Mouse (Mus musculus): Measurements from ENCODE around the gene Gm17349. TPM values are rescaled to one million over a fixed set of nuclear protein-coding genes. Genes with fewer than 3 reads are reported as not detected.
"Not testable (repeated sequence)": the region's sequence is repeated elsewhere in the genome, so short reads cannot be mapped to it uniquely, and the experiment has no call there.

Gene Gm17349
- total RNA-seq, 2 experiments from 2014 or later = 3.7 to 4.8 TPM

DNA sequence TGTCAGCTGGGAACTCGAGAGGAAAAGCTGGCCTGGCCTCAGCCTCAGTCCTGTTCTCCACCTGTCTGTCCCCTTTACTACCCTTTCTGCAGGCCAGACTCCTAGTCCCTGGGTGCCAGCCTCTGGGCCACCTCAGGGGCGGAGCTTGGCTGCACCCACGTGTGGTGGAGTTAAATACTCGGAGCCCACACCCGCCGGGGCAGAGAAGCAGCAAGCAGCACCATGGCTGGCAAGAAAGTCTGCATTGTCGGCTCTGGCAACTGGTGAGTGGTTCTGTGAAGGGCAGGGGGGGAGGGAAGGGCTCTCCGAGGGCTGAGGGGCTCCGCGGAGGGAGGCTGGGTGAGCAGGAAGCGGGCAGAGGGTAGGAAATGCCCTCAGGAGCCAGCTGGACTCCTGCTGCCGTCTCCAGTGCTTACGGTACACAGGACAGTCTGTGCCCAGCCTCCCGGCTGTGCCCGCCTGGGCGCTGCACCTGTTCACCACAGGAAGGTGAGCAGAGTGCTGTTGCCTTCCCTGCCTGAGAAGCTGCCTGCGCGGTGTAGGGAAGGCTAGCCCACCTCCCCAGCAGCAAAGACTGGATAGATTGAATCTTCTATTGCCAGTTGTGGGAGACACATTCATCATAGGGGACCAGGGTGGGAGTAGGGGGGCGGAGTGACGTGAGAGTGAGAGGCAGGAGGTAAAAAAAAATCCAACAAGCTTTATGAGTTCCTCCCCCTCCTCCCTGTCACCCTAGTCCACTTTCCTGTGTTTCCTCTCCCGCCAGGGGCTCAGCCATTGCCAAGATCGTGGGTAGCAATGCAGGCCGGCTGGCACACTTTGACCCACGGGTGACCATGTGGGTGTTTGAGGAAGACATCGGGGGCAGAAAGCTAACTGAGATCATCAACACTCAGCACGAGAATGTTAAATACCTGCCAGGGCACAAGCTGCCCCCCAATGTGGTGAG is 12.4 kb upstream of the Gm17349 start, which contains the start of gene Gpd1:
Gene Gpd1 (plus strand): TSS at position 130 of the 949 bp plus-strand sequence.
- DNase-seq = peak; percentile 66

DNA sequence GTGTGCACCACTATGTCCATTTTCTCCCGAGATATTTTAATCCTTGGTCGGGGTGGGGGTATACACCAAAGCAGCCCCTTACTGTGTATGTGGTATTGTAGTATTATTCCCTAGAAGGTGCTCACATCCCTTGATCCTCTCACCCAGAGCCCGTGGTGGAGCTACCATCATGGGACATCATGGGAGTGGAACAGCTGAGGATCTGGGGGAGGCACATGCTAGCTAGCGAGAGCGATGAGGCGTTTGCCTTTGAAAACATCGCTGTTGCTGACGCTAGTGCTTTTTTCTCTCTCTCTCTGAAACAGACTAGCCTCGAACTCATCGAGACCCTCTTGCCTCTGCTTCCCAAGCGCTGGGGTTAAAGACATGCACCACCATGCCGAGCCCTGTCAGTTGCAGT is 11.5 kb upstream of the Gm17349 start:
- no peak for DNase-seq

DNA sequence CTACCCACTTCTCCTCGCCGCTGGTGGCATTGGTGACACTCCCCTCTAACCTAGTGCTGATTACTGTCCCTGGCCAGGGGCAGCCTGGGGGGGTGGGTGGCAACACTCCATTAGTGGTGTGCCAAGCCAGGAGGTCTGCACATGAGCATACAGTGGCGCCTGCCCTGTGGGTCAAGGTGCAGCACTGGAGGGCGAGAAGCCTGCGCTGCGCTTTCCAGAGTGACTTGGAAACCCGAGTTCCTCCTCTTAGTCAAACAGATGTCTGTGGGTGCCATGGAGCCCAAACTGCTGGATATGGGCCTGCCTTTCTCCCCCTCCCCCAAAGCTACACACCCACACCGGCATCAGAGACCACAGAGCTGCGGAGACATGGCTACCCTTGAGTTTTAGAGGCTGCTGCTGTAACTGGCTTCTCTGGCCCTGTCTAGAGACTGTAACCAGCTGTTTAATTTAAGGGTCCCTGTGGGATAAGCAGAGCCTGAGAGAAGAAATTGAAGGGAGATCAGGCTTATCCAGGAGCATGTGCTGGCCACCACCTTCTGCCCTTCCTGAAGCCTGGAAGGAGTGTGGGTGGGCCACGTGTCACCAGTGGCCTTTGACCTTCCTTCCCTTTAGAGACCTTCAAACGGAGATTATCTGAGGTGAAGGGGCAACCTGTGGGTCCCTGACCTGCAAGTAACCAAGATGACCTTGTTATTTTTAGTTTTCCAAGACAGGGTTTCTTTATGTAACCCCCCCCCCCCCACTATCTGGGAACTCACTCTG is 10.9 kb upstream of the Gm17349 start:
- DNase-seq = no peak

DNA sequence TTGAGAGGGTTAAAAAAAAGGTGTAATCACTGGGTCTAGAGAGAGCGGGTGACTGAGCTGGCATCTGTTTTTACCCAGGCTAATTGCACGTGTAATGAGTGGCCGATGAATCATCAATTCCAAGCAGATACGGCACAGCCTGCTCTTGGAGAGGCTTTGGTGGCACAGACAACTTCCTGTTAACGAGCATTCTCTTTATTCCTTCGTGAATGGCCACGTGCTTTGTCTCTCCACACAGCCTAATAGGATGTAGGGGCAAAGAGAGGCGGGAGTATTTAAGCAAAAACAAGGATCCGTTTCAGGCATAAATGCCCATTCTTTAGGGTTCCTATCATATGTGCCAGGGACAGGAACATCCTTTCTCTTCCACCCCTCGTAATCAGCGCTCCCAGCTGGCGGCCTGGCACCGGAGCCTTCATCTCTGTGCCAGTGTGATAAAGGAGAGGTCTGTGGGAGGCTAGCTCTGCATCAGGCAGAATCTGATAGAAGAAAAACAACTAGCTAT is 10.1 kb upstream of the Gm17349 start:
- no peak for DNase-seq

DNA sequence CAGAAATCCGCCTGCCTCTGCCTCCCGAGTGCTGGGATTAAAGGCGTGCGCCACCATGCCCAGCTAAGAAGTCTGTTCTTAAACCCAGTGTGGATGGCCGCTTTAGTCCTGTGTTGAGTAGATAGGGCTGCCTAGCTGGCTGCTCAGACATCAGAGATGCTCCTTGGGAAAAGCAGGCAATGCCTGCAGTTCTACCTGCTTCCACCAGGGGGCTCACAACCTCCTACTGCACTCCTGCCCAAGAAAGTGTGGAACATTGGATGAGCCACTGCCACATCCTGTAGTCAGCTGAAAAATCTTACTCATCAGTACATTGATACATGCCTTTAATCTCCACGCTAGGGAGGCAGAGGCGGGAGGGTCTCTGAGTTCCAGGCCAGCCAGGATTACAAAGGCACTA is 9.6 kb upstream of the Gm17349 start:
- DNase-seq = peak; percentile 85

DNA sequence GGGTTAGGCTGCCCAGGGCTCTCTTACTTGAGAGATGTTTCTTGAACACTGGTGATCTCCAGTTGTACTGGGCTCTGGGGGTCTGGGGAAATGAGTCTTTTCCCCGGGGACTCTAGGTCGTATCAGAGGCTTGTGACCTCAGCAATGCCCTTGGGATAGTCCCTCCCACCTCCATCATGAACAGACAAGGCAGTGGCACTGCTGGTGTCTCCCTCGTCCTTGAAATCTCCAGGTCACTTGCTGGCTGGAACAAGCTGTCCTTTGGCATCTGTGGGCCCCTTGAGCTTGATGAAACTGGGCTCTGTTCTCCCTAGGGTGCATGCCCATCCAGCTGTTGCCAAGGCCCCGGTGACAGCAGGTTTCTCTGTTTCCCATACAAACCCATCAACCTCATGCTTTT is 8.9 kb upstream of the Gm17349 start:
- DNase-seq = no peak

DNA sequence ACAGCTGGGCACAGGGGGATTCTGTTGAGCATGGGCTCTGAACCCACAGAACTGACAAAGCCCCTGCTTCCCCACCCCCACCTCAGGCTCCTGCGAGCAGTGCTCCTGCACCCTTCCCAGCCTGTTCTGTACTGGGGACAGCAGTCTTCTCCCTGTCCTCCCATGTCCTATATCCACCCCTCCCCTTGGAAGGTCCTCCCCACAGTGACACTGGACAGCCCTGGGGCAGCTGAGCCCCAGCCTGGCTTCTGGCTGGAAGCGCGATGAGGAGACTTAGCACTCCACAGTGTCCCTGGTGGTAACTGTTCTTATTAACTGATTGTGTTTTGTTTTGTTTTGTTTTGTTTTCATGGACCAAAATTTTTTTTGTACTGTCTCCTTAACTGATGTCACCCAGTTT is 8.3 kb upstream of the Gm17349 start:
- no peak for DNase-seq

DNA sequence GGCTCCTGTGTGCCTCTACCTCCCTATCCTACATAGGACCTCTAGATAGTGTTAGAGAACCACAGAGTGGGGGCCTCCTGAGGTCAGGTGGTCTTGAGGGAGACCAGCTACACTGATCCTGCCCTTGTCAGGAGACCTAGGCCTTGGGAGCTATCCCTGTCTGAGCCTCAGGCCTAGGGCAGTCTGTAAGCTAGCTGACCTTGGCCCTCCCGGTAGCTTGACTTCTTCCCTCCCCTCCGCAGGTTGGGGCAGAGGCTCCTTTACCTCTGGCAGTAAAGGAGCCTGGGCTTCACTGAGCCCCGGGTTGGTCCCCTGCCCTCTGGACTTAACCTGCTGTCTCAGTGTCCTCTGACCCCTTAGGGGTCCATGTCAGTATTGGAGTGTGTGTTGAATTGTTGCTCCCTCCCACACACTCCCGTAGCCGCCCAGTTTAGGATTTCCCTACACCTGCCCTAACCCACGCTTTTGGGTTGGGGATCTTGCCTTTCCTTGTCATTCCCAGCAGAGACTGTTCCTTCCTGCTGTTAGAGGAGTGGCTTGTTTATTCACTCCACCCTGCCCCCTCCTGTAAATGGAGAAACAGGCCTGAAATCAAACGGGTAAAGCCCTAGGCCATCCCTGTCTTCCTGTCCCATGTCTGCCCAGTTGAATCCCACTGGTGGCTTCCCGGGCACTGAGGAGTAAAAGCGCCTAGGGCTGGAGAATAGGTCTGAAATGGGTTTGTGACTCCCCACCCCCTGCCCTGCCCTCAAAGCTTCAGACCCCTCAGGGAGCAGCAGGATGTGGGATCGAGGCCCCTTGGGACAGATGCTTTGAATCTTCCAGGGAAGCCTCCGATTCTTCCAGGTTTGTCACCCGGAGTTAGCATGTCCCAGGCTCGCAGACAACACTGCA is 7.6 kb upstream of the Gm17349 start:
- no peak for DNase-seq

DNA sequence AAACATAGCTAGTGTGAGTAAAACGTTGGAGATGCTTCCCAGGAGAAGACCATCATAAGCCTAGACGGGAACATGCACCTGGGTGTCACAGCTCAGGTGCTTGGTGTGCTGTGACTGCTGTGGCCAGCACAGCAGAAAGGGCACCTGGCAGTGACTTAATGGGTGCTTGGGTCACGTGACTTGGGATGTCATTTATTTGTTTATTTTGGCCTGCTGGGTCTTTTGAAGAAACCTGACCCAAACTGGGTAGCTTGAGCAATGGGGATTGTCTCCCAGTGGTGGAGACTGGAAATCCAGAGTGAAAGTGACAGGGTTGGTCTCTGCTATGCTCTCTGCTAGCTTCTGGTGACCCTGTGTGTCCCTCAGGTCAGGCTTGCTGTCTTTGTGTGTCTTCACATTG is 6.2 kb upstream of the Gm17349 start:
- no peak for DNase-seq

DNA sequence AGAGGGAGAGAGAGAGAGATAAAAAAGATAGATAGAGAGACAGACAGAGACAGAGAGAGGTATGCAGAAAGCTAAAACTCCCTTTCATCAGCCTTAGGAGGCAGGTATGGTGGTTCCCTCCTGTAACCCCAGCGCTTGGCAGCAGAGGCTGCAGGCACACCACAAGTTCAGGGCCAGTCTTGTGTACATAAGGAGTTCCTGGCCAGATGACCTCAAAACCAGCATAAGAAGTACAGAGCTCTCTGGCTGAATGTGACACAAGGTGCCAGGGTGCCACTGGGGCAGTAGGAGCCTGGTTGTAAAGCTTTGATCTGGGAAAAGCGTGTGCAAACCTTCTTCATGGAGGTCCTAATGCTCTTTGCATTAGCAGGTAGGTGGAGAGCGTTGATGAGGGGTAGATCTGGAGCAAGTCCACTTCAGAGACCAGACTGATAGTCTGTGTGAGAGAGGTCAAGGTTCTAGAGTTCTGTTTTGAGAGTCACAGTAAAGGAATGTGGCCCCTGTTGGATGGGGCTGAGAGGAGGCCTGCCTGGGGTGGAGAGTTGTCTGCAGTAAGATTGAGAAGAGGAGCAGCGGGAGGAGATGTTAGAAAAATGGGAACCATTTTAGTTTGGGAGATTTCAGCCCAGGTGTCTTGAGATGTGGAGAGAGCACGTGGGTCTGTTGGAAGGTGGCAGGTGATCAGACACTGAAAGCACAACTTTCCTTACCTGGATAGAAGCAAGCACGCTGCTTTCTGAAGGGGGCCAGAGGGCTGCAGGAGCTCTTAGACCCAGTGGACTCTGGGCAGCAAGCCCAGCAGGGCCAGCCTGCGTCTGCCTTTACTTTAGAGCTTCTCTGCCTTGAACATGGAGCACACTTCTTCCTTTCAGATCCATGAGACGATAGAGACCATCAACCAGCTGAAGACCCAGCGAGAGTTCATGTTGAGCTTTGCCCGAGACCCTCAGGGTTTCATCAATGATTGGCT is 5.2 kb upstream of the Gm17349 start:
- no peak for DNase-seq

DNA sequence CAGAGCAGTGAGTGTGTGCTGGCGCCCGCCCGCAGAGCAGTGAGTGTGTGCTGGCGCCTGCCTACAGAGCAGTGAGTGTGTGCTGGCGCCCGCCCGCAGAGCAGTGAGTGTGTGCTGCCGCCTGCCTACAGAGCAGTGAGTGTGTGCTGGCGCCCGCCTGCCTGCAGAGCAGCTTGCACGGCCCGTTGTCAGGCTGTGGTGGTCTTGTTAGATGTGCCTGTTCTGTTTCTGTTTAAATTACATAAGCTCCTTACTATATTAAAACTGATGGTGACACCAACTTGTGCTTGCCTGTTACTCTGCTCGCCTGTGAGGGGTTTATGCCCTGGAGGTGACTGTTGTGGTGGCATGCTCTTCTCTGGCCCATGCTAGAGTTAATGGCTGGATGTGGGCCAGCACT is 2.9 kb upstream of the Gm17349 start:
- DNase-seq = no peak

DNA sequence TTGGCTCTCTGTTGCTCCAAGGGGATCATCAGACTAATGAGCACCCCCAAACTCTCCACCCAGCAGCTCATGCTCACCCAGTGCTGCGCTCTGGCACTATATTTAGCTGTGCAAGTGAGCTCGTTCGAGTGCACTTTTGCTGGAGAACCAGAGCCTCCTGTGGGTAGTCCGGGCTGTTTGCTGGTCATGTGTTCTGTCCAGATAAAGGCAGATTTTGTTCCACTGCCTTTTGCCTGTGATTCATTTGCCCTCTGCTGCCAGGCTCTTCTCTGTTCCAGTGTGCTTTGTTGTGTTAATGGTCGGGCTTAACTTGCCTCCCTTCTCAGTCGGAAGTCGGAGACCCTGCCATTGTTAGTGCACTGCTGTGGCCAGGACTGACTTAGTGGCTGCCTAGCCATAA is 409 bp downstream of the Gm17349 start:
- DNase-seq = peak; percentile 65

DNA sequence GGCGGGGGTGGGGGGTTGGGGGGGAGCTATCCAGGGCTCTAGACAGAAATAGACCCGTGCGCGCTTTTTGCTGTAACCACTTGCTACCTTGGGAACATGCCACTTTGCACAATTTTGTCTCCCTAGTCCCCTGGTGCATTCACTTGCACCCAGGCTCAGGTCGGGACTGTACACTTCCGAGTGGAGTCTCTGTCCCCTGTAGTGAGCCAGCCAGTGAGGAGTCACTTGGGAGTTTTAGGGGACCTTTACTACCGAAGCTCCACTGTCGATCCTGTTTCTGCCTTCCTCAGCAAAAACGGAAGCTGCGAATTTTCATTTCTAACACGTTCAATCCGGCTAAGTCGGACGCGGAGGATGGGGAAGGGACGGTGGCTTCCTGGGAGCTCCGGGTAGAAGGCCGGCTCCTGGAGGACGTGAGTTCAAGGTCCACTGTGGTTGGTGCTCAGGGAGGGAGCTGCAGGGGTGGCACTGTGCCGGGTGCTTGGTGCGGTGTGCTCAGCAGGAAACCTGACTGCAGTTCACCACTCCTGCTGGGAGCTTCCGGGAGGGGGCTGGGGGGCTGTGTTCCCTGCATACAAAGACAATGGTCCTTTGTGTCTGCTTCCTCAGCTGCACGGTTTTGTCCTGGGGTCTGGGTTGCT is 1.1 kb downstream of the Gm17349 start:
- peak; percentile 52 for DNase-seq

DNA sequence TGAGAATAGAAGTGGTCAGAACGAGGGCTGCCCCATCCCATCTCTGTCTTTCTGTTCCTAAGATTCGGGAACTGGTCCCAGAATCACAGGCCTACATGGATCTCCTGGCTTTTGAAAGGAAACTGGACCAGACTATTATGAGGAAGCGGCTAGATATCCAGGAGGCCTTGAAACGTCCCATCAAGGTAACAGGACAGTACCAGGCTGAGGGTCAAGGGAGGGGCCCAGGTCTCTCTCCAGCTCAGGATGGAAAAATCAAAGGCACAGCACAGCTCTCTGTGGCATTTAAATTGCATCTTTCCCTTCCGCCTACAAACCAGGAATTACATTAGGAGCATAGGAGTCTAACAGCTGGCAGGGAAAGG is 1.6 kb downstream of the Gm17349 start:
- DNase-seq = no peak

DNA sequence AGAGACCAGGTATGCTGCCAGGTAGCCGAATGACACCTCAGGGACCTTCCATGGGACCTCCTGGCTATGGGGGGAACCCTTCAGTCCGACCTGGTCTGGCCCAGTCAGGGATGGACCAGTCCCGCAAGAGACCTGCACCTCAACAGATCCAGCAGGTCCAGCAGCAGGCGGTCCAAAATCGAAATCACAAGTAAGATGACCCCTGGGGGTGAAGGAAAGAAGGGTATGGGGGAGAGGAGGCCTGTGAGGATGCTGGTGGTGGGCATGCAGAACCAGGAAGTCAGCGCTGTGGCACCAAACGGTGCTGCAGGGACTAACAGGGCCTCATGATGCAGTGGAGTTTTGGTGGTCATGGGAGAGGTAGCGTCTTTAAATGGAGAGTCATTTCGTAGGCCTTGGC is 2.2 kb downstream of the Gm17349 start:
- no peak for DNase-seq

DNA sequence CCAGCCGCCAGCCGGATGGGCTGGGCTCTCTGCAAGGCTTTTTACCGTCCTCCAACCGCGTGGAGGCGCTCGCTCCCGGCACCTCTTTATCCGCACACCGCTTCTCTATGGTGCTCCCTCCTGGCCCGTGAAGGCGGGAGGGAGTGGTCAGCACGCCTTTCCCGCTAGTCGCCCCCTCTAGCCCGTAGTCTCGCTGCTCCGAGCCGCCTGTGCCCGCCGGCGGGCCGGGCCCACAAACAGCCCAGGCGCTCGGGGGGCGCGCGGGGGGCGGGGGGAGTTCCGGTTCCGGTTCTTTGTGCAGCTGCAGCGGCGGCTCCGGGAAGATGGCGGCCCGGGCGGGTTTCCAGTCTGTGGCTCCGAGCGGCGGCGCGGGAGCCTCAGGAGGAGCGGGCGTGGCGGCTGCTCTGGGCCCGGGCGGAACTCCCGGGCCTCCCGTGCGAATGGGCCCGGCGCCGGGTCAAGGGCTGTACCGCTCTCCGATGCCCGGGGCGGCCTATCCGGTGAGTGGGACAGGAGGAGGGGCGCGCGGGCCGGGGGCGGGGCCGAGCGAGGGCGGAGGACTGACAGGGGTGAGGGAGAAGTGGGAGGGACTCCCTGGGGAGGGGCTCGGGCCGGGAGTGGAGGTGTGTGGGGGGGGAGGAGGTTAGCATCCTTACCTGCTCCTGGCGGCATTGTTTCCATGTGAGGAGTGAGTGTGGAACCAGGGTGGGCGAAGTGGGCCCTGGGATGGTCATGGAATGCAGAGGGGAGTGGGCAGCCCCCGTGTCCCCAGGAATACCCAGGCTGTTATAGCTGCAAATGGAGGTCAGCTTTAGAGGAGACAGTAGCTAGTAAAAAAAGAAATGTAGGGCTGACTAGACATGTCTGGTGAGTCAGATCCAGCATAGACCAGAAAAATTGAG is 3.0 kb downstream of the Gm17349 start, which contains the start of gene Smarcd1:
Gene Smarcd1 (plus strand): TSS at position 131 of the 902 bp plus-strand sequence.
- DNase-seq = peak; percentile 97

DNA sequence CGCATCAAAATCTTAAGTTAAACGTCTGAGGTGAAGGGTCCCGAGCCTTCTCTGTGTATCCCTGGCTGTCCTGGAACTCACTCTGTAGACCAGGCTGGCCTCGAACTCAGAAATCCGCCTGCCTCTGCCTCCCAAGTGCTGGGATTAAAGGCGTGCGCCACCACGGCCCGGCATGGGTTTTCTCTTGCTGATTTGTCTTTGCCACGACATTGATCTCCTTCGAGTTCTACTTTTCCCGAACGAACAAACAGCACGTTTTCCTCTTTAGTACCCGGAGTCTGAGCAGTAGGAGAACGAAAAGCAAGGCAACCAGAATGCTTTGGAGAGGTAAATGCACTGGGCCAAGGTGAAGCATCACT is 3.7 kb downstream of the Gm17349 start:
- not testable (repeated sequence) for DNase-seq

DNA sequence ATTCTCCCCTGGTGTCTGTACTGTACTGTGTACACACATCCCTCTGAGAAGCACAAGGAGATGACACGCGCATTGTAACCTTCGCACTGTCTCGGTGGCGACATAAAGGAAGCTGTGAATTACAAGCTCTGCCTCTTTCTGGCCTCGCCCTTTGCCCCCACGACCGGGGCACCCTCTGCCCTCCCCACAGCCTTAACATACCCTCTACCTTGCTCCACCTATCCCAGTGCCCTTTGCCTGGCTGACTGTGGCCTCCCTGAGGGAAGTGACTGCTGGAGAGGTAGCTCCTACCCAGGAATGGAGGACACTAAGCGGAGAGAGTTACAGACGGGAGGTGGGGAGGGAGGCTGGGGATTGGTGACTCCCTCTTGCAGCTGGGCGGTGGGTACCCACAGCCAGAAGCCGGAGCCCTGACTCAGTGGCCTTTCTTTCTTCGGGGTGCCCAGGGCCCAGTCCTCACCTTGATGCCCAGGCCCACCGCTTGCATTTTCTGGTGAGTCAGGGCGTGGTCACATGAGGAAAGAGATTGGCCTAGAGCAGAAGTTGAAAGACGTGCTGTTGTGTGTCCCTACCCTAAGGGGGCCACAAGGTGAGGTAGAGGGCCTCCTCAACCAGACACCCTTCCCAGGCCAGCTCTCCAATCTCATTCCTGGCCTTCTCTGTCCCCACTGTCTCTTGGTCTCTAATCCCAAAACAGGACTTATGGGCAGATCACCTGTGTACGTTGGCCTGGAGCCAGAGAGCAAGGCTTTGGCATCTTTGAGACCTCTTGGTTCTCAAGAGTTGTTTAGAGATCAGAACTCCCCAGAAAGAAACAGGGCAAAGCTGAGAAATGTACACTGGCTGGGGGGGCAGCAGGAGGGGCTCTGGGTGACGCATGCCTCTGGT is 4.8 kb downstream of the Gm17349 start:
- DNase-seq = no peak
